Mouse (Mus musculus) ES-E14 (cell line): Measurements from ENCODE around the gene Vamp1. TPM values are rescaled to one million over a fixed set of nuclear protein-coding genes. Genes with fewer than 3 reads are reported as not detected.
A peak's percentile ranks its signal among the peaks of the same experiment; 100 is the strongest.

Experiments used
- DNase-seq: peaks from one replicate; pipeline ENCODE4 v3.0.0-alpha.2; 2013; ENCODE audit warnings: low read depth, low spot score
- H3K27ac ChIP-seq: 2 replicates; pipeline ENCODE4 v1.5.1; 2012; ENCODE audit warnings: low read depth, mild to moderate bottlenecking, low read length, moderate library complexity, mixed read lengths; ENCODE audit not compliant: poor library complexity, insufficient read depth, severe bottlenecking
- H3K36me3 ChIP-seq: 2 replicates; pipeline ENCODE4 v1.6.1; 2012; ENCODE audit warnings: mild to moderate bottlenecking, low read length, moderate library complexity, mixed read lengths; ENCODE audit not compliant: control insufficient read depth, poor library complexity, insufficient read depth, severe bottlenecking
- H3K4me1 ChIP-seq, 2 experiments: fragments of 150-350 bp in 1 of 2; sonication (generic) in 1 of 2; 2 replicates each; pipeline ENCODE4 v1.6.1; 2012; ENCODE audit warnings: low read length in 2 of 2, mild to moderate bottlenecking in 1 of 2, mixed read lengths in 1 of 2; ENCODE audit not compliant: control insufficient read depth in 2 of 2, insufficient read depth in 2 of 2, poor library complexity in 1 of 2
- H3K4me3 ChIP-seq, 2 experiments: fragments of 150-350 bp in 1 of 2; sonication (generic) in 1 of 2; 2 replicates each; pipeline ENCODE4 v1.5.1; 2012; ENCODE audit warnings: low read length in 2 of 2, low read depth in 1 of 2, mild to moderate bottlenecking in 1 of 2, mixed read lengths in 1 of 2; ENCODE audit not compliant: insufficient read depth in 1 of 2, poor library complexity in 1 of 2, severe bottlenecking in 1 of 2
- H3K9ac ChIP-seq: 2 replicates; pipeline ENCODE4 v1.6.1; 2012; ENCODE audit warnings: low read depth, mild to moderate bottlenecking, low read length, mixed read lengths; ENCODE audit not compliant: poor library complexity, insufficient read depth, severe bottlenecking
- H3K9me3 ChIP-seq: fragments of 150-350 bp; sonication (generic); 2 replicates; pipeline ENCODE4 v1.6.1; 2012; ENCODE audit warnings: low read depth, mild to moderate bottlenecking, low read length; ENCODE audit not compliant: control insufficient read depth, insufficient read depth
- CHD2 ChIP-seq: IDR thresholded peaks from 2 replicates; pipeline ENCODE4 v1.6.1; 2014; ENCODE audit warnings: mild to moderate bottlenecking, low read depth, low read length, inconsistent platforms
- HCFC1 ChIP-seq: IDR thresholded peaks from 2 replicates; pipeline ENCODE4 v1.6.1; 2012; ENCODE audit warnings: low read length, inconsistent platforms, borderline replicate concordance; ENCODE audit not compliant: insufficient read depth
- MAFK ChIP-seq: IDR thresholded peaks from 2 replicates; pipeline ENCODE4 v1.6.1; 2014; ENCODE audit warnings: mild to moderate bottlenecking, low read depth, low read length, inconsistent platforms; ENCODE audit not compliant: insufficient read depth
- ZC3H11A ChIP-seq: IDR thresholded peaks from 2 replicates; pipeline ENCODE4 v1.6.1; 2012; ENCODE audit warnings: low read depth, mild to moderate bottlenecking, inconsistent platforms, low read length, borderline replicate concordance
- ZNF384 ChIP-seq: IDR thresholded peaks from 2 replicates; pipeline ENCODE4 v1.6.1; 2012; ENCODE audit warnings: low read depth, low read length, inconsistent platforms
- in situ Hi-C, 2 experiments: fragments of 600-800 bp; cut with MboI; formaldehyde crosslinking; loops; one replicate each; pipeline ENCODE4 v1.15.1; 2025; ENCODE audit warnings: low sequenced_read_pairs in 2 of 2, inconsistent platforms in 1 of 2; ENCODE audit not compliant: unreplicated experiment in 2 of 2
- total RNA-seq: library from RNA; depleted of rRNA; stranded (reverse); fragments of 300-350 nt; gene quantifications from 2 replicates; pipeline ENCODE4 v1.2.3, GENCODE M21; 2012

The Vamp1 gene
- total RNA-seq, 1 experiment = 3.5 TPM

DNA sequence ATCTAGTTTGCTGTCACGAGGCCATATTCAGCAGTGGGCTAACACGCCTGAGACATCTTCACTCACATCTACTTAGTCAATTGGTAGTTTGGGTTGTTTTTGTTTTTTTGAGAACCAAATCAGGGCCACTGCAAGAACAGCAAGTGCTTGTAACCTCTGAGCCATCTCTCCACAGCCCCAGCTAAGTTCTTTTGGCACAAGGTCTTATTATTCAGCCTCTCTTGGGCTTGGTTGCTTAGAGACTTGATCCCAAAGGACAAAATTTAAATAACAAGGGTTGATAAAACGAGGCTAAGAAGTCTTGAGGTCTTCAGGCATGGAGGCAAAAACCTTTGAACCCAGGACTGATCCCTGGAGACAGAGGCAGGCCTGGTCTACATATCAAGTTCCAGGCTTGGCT lies 19.1 kb upstream of the Vamp1 start:
- no peaks in the 10 kb centered on the region for H3K9me3 ChIP-seq
- DNase-seq = no peak
- in situ Hi-C loops = no loop called here
- peaks cover 2% of the 10 kb centered on the region for H3K36me3 ChIP-seq
- H3K27ac ChIP-seq = peak overlapping the region; percentile 98; the same call in 1 of the 2 replicates
- H3K9ac ChIP-seq = no peak overlapping the region
- H3K4me3 ChIP-seq = no peak overlapping the region
- peaks cover 6 to 12% of the 10 kb centered on the region in 2 experiments for H3K4me1 ChIP-seq
- no peak for TF ChIP-seq ZC3H11A
- peak; percentile 45; the same call in 1 of the 2 replicates for TF ChIP-seq ZNF384
- no peak for TF ChIP-seq MAFK
- no peak for TF ChIP-seq HCFC1
- no peak for TF ChIP-seq CHD2

DNA sequence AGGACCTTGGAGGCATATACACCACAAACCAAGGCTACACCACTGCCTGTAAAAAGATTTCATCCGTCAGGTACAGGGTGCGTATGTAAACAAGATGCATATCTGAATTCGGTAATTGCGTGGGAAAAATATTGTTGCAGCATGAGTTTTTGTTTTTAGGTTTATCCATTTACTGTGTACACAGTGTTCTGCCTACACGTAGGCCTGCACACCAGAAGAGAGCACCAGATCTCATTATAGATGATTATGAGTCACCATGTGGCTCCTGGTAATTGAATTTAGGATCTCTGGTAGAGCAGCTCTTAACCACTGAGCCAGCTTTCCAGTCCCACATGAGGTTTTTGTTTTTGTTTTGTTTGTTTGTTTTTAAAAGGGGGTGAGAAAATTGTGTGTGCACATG lies 18.2 kb upstream of the Vamp1 start:
- Histone ChIP-seq H3K27ac (peak overlapping the region; percentile 98; the same call in 1 of the 2 replicates), H3K36me3 (peaks cover 2% of the 10 kb centered on the region), H3K4me3 (no peak overlapping the region), H3K9ac (no peak overlapping the region), H3K4me1 (peaks cover 6 to 12% of the 10 kb centered on the region in 2 experiments), H3K9me3 (no peaks in the 10 kb centered on the region)
- TF ChIP-seq CHD2 (no peak), MAFK (no peak), ZC3H11A (no peak), HCFC1 (no peak), ZNF384 (no peak)
- DNase-seq = no peak
- in situ Hi-C loops = no loop called here

DNA sequence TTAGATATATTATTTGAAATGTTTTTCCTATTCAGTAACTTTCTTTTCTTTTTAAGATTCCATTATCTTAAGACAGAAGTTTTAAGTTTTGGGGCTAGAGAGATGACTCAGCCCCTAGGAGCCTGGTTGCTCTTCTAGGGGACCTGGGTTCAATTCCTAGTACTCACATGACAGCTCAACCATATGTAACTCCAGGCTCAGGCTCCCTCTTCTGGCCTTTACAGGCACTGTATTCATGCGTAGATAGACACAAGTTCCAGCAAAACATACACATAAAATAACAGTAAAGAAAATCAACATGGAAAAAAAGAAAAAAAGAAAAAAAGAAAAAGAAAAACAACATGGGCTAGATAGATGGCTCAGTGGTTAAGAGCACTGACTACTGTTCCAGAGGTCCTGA lies 4.9 kb upstream of the Vamp1 start:
- Histone ChIP-seq H3K9me3 (no peaks in the 10 kb centered on the region), H3K36me3 (no peaks in the 10 kb centered on the region), H3K4me3 (no peak overlapping the region), H3K27ac (no peak overlapping the region), H3K9ac (no peak overlapping the region), H3K4me1 (peaks cover 0 to 2% of the 10 kb centered on the region in 2 experiments; a peak in 1 of 4 replicates)
- in situ Hi-C loops = no loop called here
- no peak for DNase-seq
- no peak for TF ChIP-seq CHD2

DNA sequence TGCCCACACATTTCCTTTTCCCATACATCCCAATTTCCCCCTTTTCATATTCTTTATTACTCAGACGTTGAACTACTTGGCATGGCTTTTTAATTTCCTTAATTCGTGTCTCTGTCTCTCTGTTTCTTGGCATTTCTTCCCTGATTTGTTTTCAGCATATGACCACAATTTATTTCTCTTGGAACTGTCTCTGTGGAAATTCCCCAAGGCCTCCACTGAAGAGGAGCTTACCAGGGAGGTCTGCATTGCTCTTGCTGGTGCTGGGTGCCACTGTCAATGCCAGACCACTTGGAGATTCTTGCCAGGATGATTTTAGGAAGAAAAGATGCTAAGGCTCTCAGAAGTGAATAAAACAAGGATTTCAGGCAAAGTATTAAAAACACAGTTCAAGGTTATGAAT lies 2.7 kb upstream of the Vamp1 start:
- in situ Hi-C loops = no loop called here
- TF ChIP-seq ZC3H11A (no peak), CHD2 (no peak), MAFK (no peak), ZNF384 (no peak), HCFC1 (no peak)
- no peak for DNase-seq

DNA sequence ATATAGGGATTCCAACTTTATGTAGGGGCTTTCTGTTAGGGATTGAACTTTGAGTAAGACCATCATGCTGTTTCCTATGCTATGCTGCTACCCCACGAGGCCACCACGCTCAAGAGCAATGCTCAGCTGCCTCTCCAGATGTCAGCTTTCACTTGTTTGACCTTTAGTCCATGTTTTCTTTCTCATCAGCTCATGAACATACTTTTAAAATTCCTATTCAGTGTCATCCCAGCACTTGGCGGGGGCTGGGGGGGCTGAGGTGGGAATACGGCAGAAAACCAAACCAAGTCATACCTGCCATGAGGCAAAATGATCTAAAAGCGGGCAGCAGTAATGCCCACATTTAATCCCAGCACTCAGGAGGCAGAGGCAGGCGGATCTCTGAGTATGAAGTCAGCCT lies 2.2 kb upstream of the Vamp1 start:
- Histone ChIP-seq H3K27ac (no peak overlapping the region), H3K9ac (no peak overlapping the region), H3K36me3 (no peaks in the 10 kb centered on the region), H3K9me3 (no peaks in the 10 kb centered on the region), H3K4me3 (no peak overlapping the region), H3K4me1 (0 out of 4 replicates have a peak, but pooled peaks cover 0 to 3% of the 10 kb centered on the region in 2 experiments)
- in situ Hi-C loops = no loop called here
- DNase-seq = no peak
- TF ChIP-seq MAFK = no peak

More for the DNA sequence above, 2.7 kb upstream of the Vamp1 start:
- Histone ChIP-seq H3K9me3 (no peaks in the 10 kb centered on the region), H3K4me1 (0 out of 4 replicates have a peak, but pooled peaks cover 0 to 3% of the 10 kb centered on the region in 2 experiments), H3K27ac (no peak overlapping the region), H3K4me3 (no peak overlapping the region), H3K9ac (no peak overlapping the region), H3K36me3 (no peaks in the 10 kb centered on the region)
